Mouse (Mus musculus) common myeloid progenitor, adult 5-6 weeks (primary cell): ENCODE results near the gene Psmd8. TPM values are rescaled to one million over a fixed set of nuclear protein-coding genes. Genes with fewer than 3 reads are reported as not detected.

Experiments used
- ATAC-seq: replicated peaks from 2 replicates; pipeline ENCODE4 v1.8.0; 2016; ENCODE audit warnings: low read depth, mild to moderate bottlenecking, moderate TSS enrichment, inconsistent platforms; ENCODE audit not compliant: poor library complexity, severe bottlenecking
- total RNA-seq: library from RNA; stranded (forward); fragments of 200-1000, 187-1606 nt; gene quantifications from 2 replicates; pipeline ENCODE4 v1.2.3, GENCODE M21; 2017

Gene Psmd8
- total RNA-seq, 1 experiment from 2014 or later, result 130 TPM

GRCm38 (mm10) chr7:29170755-29171561 is 9.5 kb downstream of the Psmd8 start:
- ATAC-seq, result peak; percentile 30

GRCm38 (mm10) chr7:29170066-29170754 is 10.3 kb downstream of the Psmd8 start, which contains the start of the genes Ggn and Spred3:
Gene Ggn, plus strand, starts transcription at chr7:29170210.
Gene Spred3, minus strand, starts transcription at chr7:29170411.
- ATAC-seq, result peak; percentile 52

GRCm38 (mm10) chr7:29169231-29170065 is 11.1 kb downstream of the Psmd8 start:
- ATAC-seq, result peak; percentile 69

GRCm38 (mm10) chr7:29168791-29169230 is 11.7 kb downstream of the Psmd8 start:
- ATAC-seq, result no peak

- ATAC-seq, result no peak
Observed at GRCm38 (mm10) chr7:29168121-29168695, 12.3 kb downstream of the Psmd8 start.

GRCm38 (mm10) chr7:29167656-29168055 is 12.8 kb downstream of the Psmd8 start:
- no peak for ATAC-seq

GRCm38 (mm10) chr7:29162750-29163525 is 17.6 kb downstream of the Psmd8 start:
- ATAC-seq, result peak; percentile 97

GRCm38 (mm10) chr7:29162294-29162693 is 18.2 kb downstream of the Psmd8 start:
- no peak for ATAC-seq

GRCm38 (mm10) chr7:29158264-29158663 is 22.2 kb downstream of the Psmd8 start:
- no peak for ATAC-seq

GRCm38 (mm10) chr7:29155838-29156782 is 24.4 kb downstream of the Psmd8 start, which contains the start of gene Fam98c:
Gene Fam98c, minus strand, starts transcription at chr7:29156234.
- peak; percentile 96 for ATAC-seq

- peak; percentile 75 for ATAC-seq
Observed at GRCm38 (mm10) chr7:29155196-29155837, 25.2 kb downstream of the Psmd8 start.

GRCm38 (mm10) chr7:29154018-29154720 is 26.3 kb downstream of the Psmd8 start:
- no peak for ATAC-seq

GRCm38 (mm10) chr7:29151486-29151885 is 29.0 kb downstream of the Psmd8 start:
- ATAC-seq, result no peak

- no peak for ATAC-seq
Observed at GRCm38 (mm10) chr7:29148771-29149170, 31.7 kb downstream of the Psmd8 start.

- no peak for ATAC-seq
Observed at GRCm38 (mm10) chr7:29146625-29147367, 33.7 kb downstream of the Psmd8 start.

- ATAC-seq, result peak; percentile 91
Observed at GRCm38 (mm10) chr7:29144006-29144405, 36.5 kb downstream of the Psmd8 start.
